Mouse (Mus musculus) midbrain, postnatal 0 days (tissue): ENCODE data around the gene Slc22a20. TPM values are rescaled to one million over a fixed set of nuclear protein-coding genes. Genes with fewer than 3 reads are reported as not detected.
A peak's percentile ranks its signal among the peaks of the same experiment; 100 is the strongest.

Experiments
- ATAC-seq: fragments of 200-750 bp; cut with Nextera tagmentation; 2 replicates; pipeline ENCODE4 v1.8.0; 2017; ENCODE audit warnings: moderate number of reproducible peaks, mild to moderate bottlenecking, moderate TSS enrichment, moderate library complexity; ENCODE audit not compliant: low FRiP score
- DNase-seq: peaks from one replicate; pipeline ENCODE4 v3.0.0-alpha.2; 2015; ENCODE audit warnings: low spot score
- H3K27ac ChIP-seq: fragments of 300-500 bp; sonication (generic); 2 replicates; pipeline ENCODE4 v1.5.1; 2014; ENCODE audit warnings: low read depth, mild to moderate bottlenecking, low read length, mixed read lengths
- H3K27me3 ChIP-seq: fragments of 300-500 bp; sonication (generic); 2 replicates; pipeline ENCODE4 v1.6.1; 2014; ENCODE audit warnings: low read length, control low read depth, mixed read lengths; ENCODE audit not compliant: insufficient read depth
- H3K36me3 ChIP-seq: fragments of 300-500 bp; sonication (generic); 2 replicates; pipeline ENCODE4 v1.6.1; 2014; ENCODE audit warnings: low read length, control low read depth, mixed read lengths; ENCODE audit not compliant: insufficient read depth
- H3K4me1 ChIP-seq: fragments of 300-500 bp; sonication (generic); 2 replicates; pipeline ENCODE4 v1.6.1; 2014; ENCODE audit warnings: mild to moderate bottlenecking, control low read depth, antibody characterized with exemption, low read length, mixed read lengths; ENCODE audit not compliant: insufficient read depth
- H3K4me2 ChIP-seq: fragments of 300-500 bp; sonication (generic); 2 replicates; pipeline ENCODE4 v1.6.1; 2014; ENCODE audit warnings: low read depth, mild to moderate bottlenecking, low read length, mixed read lengths; ENCODE audit not compliant: poor library complexity, severe bottlenecking
- H3K4me3 ChIP-seq: fragments of 300-500 bp; sonication (generic); 2 replicates; pipeline ENCODE4 v1.5.1; 2014; ENCODE audit warnings: low read depth, mild to moderate bottlenecking, low read length, moderate library complexity
- H3K9ac ChIP-seq: fragments of 300-500 bp; sonication (generic); replicated peaks from 2 replicates; pipeline ENCODE4 v1.6.1; 2014; ENCODE audit warnings: mild to moderate bottlenecking, low read length, moderate library complexity, mixed read lengths; ENCODE audit not compliant: poor library complexity, severe bottlenecking
- H3K9me3 ChIP-seq: fragments of 300-500 bp; sonication (generic); 2 replicates; pipeline ENCODE4 v1.6.1; 2016; ENCODE audit warnings: low read length, control low read depth
- CTCF ChIP-seq: IDR thresholded peaks from 2 replicates; pipeline ENCODE4 v1.5.1; 2016; ENCODE audit warnings: antibody characterized with exemption, mild to moderate bottlenecking
- WGBS: fragments of 180-500 bp; shearing (Covaris S2); extraction: QIAGEN DNeasy Blood & Tissue Kit; methylation state at CpG from one replicate; pipeline ENCODE4 v1.1.7; 2014; 5-methylcytosine and 5-hydroxymethylcytosine counted together
- polyA plus RNA-seq: library from polyadenylated mRNA; unstranded; fragments of >200 nt; fragmentation: Nextera tagmentation; extraction: Ambion mirVana; gene quantifications from 2 replicates; pipeline ENCODE4 v1.2.1, GENCODE M21; 2015
- total RNA-seq: library from RNA; depleted of rRNA; stranded (reverse); fragments of >200 nt; gene quantifications from 2 replicates; pipeline ENCODE4 v1.2.3, GENCODE M21; 2014

Gene Slc22a20
- total and polyA plus RNA-seq, 2 experiments from 2014 or later = not detected

GRCm38 (mm10) chr19:5953201-5953770, 32.7 kb downstream of the Slc22a20 start:
- no peak overlapping the region for H3K9ac ChIP-seq
- no peak overlapping the region for H3K4me2 ChIP-seq
- no peaks in the 10 kb centered on the region for H3K9me3 ChIP-seq
- no peak overlapping the region for H3K4me3 ChIP-seq
- no peak for ATAC-seq
- H3K27me3 ChIP-seq = no peaks in the 10 kb centered on the region
- no peak overlapping the region for H3K27ac ChIP-seq
- 92% methylated on average over 19 of the region's 19 CpGs for WGBS
- no peak for TF ChIP-seq CTCF
- peaks cover 29% of the 10 kb centered on the region for H3K36me3 ChIP-seq
- no peak for DNase-seq
- no peaks in the 10 kb centered on the region for H3K4me1 ChIP-seq

GRCm38 (mm10) chr19:5952071-5952691, 33.8 kb downstream of the Slc22a20 start:
- ATAC-seq (no peak), DNase-seq (no peak)
- no peak overlapping the region for H3K9ac ChIP-seq
- H3K4me2 ChIP-seq = no peak overlapping the region
- TF ChIP-seq CTCF = no peak
- H3K4me3 ChIP-seq = no peak overlapping the region
- no peaks in the 10 kb centered on the region for H3K4me1 ChIP-seq
- H3K9me3 ChIP-seq = no peaks in the 10 kb centered on the region
- WGBS = 91% methylated on average over 13 of the region's 13 CpGs
- no peak overlapping the region for H3K27ac ChIP-seq
- peaks cover 27% of the 10 kb centered on the region for H3K36me3 ChIP-seq
- no peaks in the 10 kb centered on the region for H3K27me3 ChIP-seq

GRCm38 (mm10) chr19:5951631-5952030, 34.3 kb downstream of the Slc22a20 start:
- no peak overlapping the region for H3K4me2 ChIP-seq
- WGBS = 91% methylated on average over 16 of the region's 16 CpGs
- no peak for TF ChIP-seq CTCF
- no peak overlapping the region for H3K4me3 ChIP-seq
- H3K4me1 ChIP-seq = no peaks in the 10 kb centered on the region
- ATAC-seq = no peak
- no peaks in the 10 kb centered on the region for H3K9me3 ChIP-seq
- no peaks in the 10 kb centered on the region for H3K27me3 ChIP-seq
- H3K27ac ChIP-seq = no peak overlapping the region
- H3K36me3 ChIP-seq = peaks cover 27% of the 10 kb centered on the region
- no peak for DNase-seq
- no peak overlapping the region for H3K9ac ChIP-seq

- peaks cover 27% of the 10 kb centered on the region for H3K36me3 ChIP-seq
- no peaks in the 10 kb centered on the region for H3K27me3 ChIP-seq
- no peaks in the 10 kb centered on the region for H3K9me3 ChIP-seq
- WGBS = 96% methylated on average over 11 of the region's 11 CpGs
- no peak overlapping the region for H3K4me3 ChIP-seq
- ATAC-seq (no peak), DNase-seq (no peak)
- no peak overlapping the region for H3K9ac ChIP-seq
- no peaks in the 10 kb centered on the region for H3K4me1 ChIP-seq
- H3K4me2 ChIP-seq = no peak overlapping the region
- no peak overlapping the region for H3K27ac ChIP-seq
- no peak for TF ChIP-seq CTCF
These were observed 35.7 kb downstream of the Slc22a20 start for GRCm38 (mm10) chr19:5950218-5950617.

GRCm38 (mm10) chr19:5945891-5946290, 40.1 kb downstream of the Slc22a20 start:
- no peaks in the 10 kb centered on the region for H3K9me3 ChIP-seq
- no peaks in the 10 kb centered on the region for H3K4me1 ChIP-seq
- 71% methylated on average over 8 of the region's 8 CpGs for WGBS
- no peak overlapping the region for H3K9ac ChIP-seq
- ATAC-seq (no peak), DNase-seq (no peak)
- no peak for TF ChIP-seq CTCF
- H3K4me2 ChIP-seq = no peak overlapping the region
- H3K4me3 ChIP-seq = no peak overlapping the region
- H3K27me3 ChIP-seq = no peaks in the 10 kb centered on the region
- H3K36me3 ChIP-seq = peaks cover 14% of the 10 kb centered on the region
- no peak overlapping the region for H3K27ac ChIP-seq

- H3K4me3 ChIP-seq = no peak overlapping the region
- H3K27me3 ChIP-seq = no peaks in the 10 kb centered on the region
- H3K36me3 ChIP-seq = peaks cover 6% of the 10 kb centered on the region
- no peaks in the 10 kb centered on the region for H3K9me3 ChIP-seq
- no peaks in the 10 kb centered on the region for H3K4me1 ChIP-seq
- TF ChIP-seq CTCF = no peak
- no peak overlapping the region for H3K27ac ChIP-seq
- H3K4me2 ChIP-seq = no peak overlapping the region
- no peak for ATAC-seq
- H3K9ac ChIP-seq = 0 out of 2 replicates have a peak overlapping the region, but pooled peaks have one; percentile 8
- 82% methylated on average over 7 of the region's 7 CpGs for WGBS
- DNase-seq = no peak
These were observed 40.9 kb downstream of the Slc22a20 start for GRCm38 (mm10) chr19:5945027-5945426.
